Mouse (Mus musculus): Measurements from ENCODE around the gene Clk4. TPM values are rescaled to one million over a fixed set of nuclear protein-coding genes. Genes with fewer than 3 reads are reported as not detected.

Clk4 gene
- polyA plus RNA-seq, 1 experiment from 2014 or later, result 155 TPM

DNA sequence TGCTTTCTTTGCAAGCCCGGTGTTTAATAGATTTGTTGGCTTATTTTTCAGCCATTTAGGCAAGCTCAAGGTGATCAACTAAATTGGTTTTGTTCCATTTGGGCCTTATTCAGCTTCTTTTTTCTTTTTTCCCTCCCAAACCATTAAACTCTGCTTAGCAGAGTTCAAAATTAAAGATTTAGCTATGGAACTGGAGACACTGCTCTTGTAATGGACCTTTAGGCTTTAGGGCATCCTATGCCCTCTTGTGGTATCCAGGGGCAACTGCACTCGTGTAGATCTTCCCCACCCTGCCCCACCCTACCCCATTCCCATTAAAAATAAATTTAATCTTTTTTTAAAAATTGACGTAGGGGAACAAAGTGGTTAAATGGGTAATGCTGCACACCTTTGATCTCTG is 3.8 kb downstream of the Clk4 start:
- no peak overlapping the region for H3K27ac ChIP-seq
- no peak overlapping the region for H3K9ac ChIP-seq
- peaks cover 20% of the 10 kb centered on the region for H3K4me1 ChIP-seq
- H3K4me2 ChIP-seq (replicated peaks), result peak overlapping the region; percentile 74
- H3K4me3 ChIP-seq, result 0 out of 2 replicates have a peak overlapping the region, but pooled peaks have one; percentile 8
- no peaks in the 10 kb centered on the region for H3K9me3 ChIP-seq
- H3K36me3 ChIP-seq, result peaks cover 4% of the 10 kb centered on the region
- ATAC-seq (ENCODE audit: insufficient number of reproducible peaks, insufficient read depth, low FRiP score, low TSS enrichment), result no peak
- H3K27me3 ChIP-seq, result no peaks in the 10 kb centered on the region
- WGBS, result 50% methylated on average over 3 of the region's 3 CpGs

DNA sequence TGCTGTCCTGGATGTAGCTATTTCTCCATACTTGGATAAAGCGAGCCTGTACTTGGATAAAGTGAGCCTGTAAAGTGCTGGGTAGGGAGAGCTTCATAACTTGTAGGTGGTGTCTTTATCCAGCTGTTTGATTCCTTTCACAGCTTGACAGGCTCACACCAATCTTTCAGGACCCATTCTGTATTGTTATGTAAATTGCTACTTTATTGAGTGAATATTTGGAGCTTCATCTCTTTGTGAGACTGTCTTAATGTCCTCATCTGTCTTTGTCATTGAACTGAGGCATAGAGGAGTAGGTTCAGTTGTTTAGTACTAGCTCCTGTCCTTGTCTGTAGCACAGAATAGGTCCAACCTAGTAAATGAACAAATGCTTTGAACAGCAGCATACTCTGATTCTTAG is 12.9 kb downstream of the Clk4 start:
- Histone ChIP-seq H3K4me2 (replicated peaks) (no peak overlapping the region), H3K36me3 (peaks cover 63% of the 10 kb centered on the region), H3K9me3 (no peaks in the 10 kb centered on the region), H3K4me3 (no peak overlapping the region), H3K27ac (no peak overlapping the region), H3K4me1 (no peaks in the 10 kb centered on the region), H3K27me3 (no peaks in the 10 kb centered on the region), H3K9ac (no peak overlapping the region)
- WGBS, result 86% methylated on average over 1 of the region's 1 CpGs
- ATAC-seq (ENCODE audit: insufficient number of reproducible peaks, insufficient read depth, low FRiP score, low TSS enrichment), result no peak

DNA sequence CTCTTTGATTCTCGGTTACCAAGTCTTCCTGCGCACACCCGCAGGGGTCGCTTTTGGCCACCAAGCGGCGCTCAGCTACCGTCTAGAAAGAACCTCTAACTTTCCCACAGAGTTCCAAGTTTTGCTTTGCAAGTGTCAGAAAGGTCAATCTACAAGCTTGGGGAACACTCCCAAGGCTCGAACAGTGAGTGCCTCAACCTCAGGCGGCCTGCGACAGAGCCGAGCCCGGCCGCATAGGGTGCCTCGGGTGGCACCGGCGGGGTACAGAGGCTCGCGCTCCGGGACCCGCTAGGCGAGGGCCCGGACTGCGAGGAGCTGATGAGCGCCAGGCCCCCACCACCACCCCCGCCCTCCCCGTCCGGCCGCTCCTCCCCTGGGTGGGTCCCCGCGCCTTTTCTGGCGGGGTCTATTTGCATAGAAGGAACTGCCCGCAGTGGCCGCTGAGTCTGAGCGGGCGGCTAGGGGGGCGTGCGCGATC is 28.1 kb downstream of the Clk4 start, which contains the start of gene Col23a1:
TSS of gene Col23a1 (plus strand) at position 357 of the 478 bp plus-strand sequence.
- 0 out of 2 replicates have a peak, but pooled peaks cover 9% of the 10 kb centered on the region for H3K4me1 ChIP-seq
- under 1% methylated on average over 37 of the region's 38 CpGs for WGBS
- H3K9ac ChIP-seq, result peak within 1 kb of the TSS; percentile 72
- peak within 1 kb of the TSS; percentile 61 for H3K4me3 ChIP-seq
- peak; percentile 86 for ATAC-seq (ENCODE audit: insufficient number of reproducible peaks, insufficient read depth, low FRiP score, low TSS enrichment)
- H3K27ac ChIP-seq, result peak within 1 kb of the TSS; percentile 83
- H3K27me3 ChIP-seq, result no peaks in the 10 kb centered on the region
- peak within 1 kb of the TSS; percentile 75 for H3K4me2 ChIP-seq (replicated peaks)
- peaks cover 2% of the 10 kb centered on the region; the same call in 1 of the 2 replicates for H3K36me3 ChIP-seq
- no peaks in the 10 kb centered on the region for H3K9me3 ChIP-seq

GRCm38 (mm10) chr11:51290066-51290955 is 28.8 kb downstream of the Clk4 start:
- peak overlapping the region; percentile 72 for H3K9ac ChIP-seq
- H3K27me3 ChIP-seq, result no peaks in the 10 kb centered on the region
- H3K27ac ChIP-seq, result peak overlapping the region; percentile 83
- 0 out of 2 replicates have a peak, but pooled peaks cover 9% of the 10 kb centered on the region for H3K4me1 ChIP-seq
- H3K4me2 ChIP-seq (replicated peaks), result peak overlapping the region; percentile 75
- no peaks in the 10 kb centered on the region; the same call in 1 of the 2 replicates for H3K36me3 ChIP-seq
- H3K9me3 ChIP-seq, result no peaks in the 10 kb centered on the region; the same call in 1 of the 2 replicates
- peak overlapping the region; percentile 61 for H3K4me3 ChIP-seq
- WGBS, result under 1% methylated on average over 60 of the region's 74 CpGs
- peak; percentile 77 for ATAC-seq (ENCODE audit: insufficient number of reproducible peaks, insufficient read depth, low FRiP score, low TSS enrichment)

- Histone ChIP-seq H3K36me3 (no peaks in the 10 kb centered on the region), H3K4me1 (0 out of 2 replicates have a peak, but pooled peaks cover 9% of the 10 kb centered on the region), H3K9me3 (no peaks in the 10 kb centered on the region; the same call in 1 of the 2 replicates), H3K9ac (no peak overlapping the region), H3K4me2 (replicated peaks) (no peak overlapping the region), H3K4me3 (no peak overlapping the region), H3K27me3 (no peaks in the 10 kb centered on the region), H3K27ac (no peak overlapping the region)
- no peak for ATAC-seq (ENCODE audit: insufficient number of reproducible peaks, insufficient read depth, low FRiP score, low TSS enrichment)
- 71% methylated on average over 2 of the region's 2 CpGs for WGBS
Measured at GRCm38 (mm10) chr11:51293956-51294530, 32.5 kb downstream of the Clk4 start.

DNA sequence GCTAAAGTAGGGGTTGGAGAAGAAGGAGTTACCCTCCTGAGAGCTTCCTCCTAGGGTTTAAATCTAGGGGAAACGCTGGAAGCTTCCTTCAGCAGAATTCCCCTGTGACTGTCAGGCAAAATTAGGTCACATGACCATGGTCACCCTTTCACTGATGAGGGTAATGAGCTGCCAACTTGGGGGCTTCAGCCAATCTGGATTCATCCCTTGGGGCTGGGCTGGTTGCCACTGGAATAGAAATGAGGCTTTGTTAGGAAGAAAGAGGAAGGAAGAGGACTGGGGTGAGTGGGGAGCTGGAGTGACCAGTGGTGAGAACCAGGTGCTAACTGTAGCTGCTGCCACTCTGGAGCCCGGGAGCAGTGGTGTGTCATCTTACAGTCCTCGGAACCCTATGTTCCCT is 34.2 kb downstream of the Clk4 start:
- Histone ChIP-seq H3K27ac (no peak overlapping the region), H3K9ac (no peak overlapping the region), H3K27me3 (no peaks in the 10 kb centered on the region), H3K9me3 (no peaks in the 10 kb centered on the region; the same call in 1 of the 2 replicates), H3K4me2 (replicated peaks) (no peak overlapping the region), H3K4me1 (0 out of 2 replicates have a peak, but pooled peaks cover under 1% of the 10 kb centered on the region), H3K36me3 (no peaks in the 10 kb centered on the region), H3K4me3 (no peak overlapping the region)
- WGBS, result 78% methylated on average over 3 of the region's 3 CpGs
- ATAC-seq (ENCODE audit: insufficient number of reproducible peaks, insufficient read depth, low FRiP score, low TSS enrichment), result no peak

DNA sequence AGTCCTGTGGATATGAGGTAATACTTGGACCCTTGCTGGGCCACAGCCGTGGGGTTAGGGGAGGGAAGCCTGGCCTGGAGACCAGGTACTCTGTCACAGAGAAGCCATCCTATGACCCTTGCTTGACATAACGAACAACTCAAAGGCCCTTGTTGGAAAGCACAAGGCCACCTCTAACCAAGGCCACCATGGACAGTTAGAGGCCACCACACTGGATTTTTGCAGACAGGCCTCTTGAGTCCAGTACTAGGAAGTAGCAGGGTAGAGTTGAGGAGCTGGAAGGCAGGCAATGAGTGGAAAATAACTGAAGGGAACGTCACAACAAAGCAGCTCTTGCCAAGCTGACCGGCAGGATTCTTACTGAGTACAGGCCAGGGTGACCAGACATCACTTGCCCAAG is 37.2 kb downstream of the Clk4 start:
- Histone ChIP-seq H3K27me3 (no peaks in the 10 kb centered on the region), H3K27ac (no peak overlapping the region), H3K9ac (no peak overlapping the region), H3K4me3 (no peak overlapping the region), H3K4me2 (replicated peaks) (no peak overlapping the region), H3K36me3 (no peaks in the 10 kb centered on the region), H3K4me1 (0 out of 2 replicates have a peak, but pooled peaks cover 2% of the 10 kb centered on the region), H3K9me3 (no peaks in the 10 kb centered on the region; the same call in 1 of the 2 replicates)
- ATAC-seq (ENCODE audit: insufficient number of reproducible peaks, insufficient read depth, low FRiP score, low TSS enrichment), result no peak
- 91% methylated on average over 4 of the region's 4 CpGs for WGBS

- Histone ChIP-seq H3K4me2 (replicated peaks) (no peak overlapping the region), H3K4me3 (no peak overlapping the region), H3K27ac (no peak overlapping the region), H3K27me3 (no peaks in the 10 kb centered on the region), H3K36me3 (no peaks in the 10 kb centered on the region), H3K4me1 (peaks cover 8% of the 10 kb centered on the region; the same call in 1 of the 2 replicates), H3K9ac (no peak overlapping the region), H3K9me3 (no peaks in the 10 kb centered on the region)
- 82% methylated on average over 5 of the region's 5 CpGs for WGBS
- no peak for ATAC-seq (ENCODE audit: insufficient number of reproducible peaks, insufficient read depth, low FRiP score, low TSS enrichment)
Measured at GRCm38 (mm10) chr11:51302396-51302795, 40.9 kb downstream of the Clk4 start.

DNA sequence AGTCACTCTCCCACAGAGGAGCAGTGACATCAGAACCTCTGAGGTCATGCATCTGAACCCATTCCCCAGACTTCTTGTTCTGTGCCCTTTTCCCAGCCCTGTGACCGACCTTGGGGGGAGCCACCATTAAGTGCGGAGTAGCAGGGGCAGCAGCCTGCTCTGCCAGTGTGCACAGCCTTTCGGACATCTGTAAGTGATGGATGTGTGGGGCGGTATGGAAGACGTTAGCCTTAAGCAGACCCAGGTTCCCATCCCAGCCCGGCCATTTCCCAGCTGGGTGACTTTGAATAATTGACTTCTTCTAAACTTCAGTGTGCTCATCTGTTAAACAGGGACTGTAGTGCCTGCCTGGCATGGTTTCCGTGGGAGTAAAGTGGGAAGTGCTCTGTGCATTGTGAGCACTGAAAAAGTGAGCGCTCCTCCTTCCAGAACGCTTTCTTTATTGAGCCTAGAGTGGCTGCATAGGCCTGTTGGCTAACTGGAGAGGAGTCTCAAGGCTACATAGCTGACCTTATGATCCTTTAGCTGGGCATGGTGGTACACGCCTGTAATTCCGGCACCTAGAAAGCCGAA is 42.5 kb downstream of the Clk4 start:
- no peak overlapping the region for H3K9ac ChIP-seq
- WGBS, result 52% methylated on average over 12 of the region's 12 CpGs
- H3K4me1 ChIP-seq, result peaks cover 11% of the 10 kb centered on the region; the same call in 1 of the 2 replicates
- no peak overlapping the region for H3K27ac ChIP-seq
- H3K27me3 ChIP-seq, result no peaks in the 10 kb centered on the region
- no peak overlapping the region for H3K4me2 ChIP-seq (replicated peaks)
- no peak for ATAC-seq (ENCODE audit: insufficient number of reproducible peaks, insufficient read depth, low FRiP score, low TSS enrichment)
- no peak overlapping the region for H3K4me3 ChIP-seq
- H3K36me3 ChIP-seq, result no peaks in the 10 kb centered on the region
- H3K9me3 ChIP-seq, result no peaks in the 10 kb centered on the region

DNA sequence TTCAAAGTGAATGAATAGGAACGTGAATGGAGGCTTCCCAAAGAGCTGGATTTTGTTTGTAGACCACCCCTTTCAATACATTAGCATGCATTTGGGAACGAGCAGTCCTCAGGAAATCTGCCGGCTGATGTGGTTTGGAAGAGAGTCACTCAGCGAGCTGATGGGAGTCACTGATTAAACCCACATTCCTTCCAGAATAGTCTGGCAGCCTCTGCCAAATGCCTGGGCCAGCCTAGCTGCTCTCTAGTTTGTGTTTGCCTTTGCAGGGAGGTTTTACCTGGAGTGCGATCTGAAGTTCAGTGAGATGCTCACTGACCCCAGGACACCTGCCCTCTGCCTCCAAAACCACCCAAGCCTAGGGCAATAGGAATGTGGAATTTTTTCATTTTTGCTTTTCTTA is 46.8 kb downstream of the Clk4 start:
- no peak overlapping the region for H3K4me2 ChIP-seq (replicated peaks)
- no peak for ATAC-seq (ENCODE audit: insufficient number of reproducible peaks, insufficient read depth, low FRiP score, low TSS enrichment)
- no peaks in the 10 kb centered on the region for H3K9me3 ChIP-seq
- H3K9ac ChIP-seq, result no peak overlapping the region
- WGBS, result 37% methylated on average over 5 of the region's 5 CpGs
- peaks cover 11% of the 10 kb centered on the region; the same call in 1 of the 2 replicates for H3K4me1 ChIP-seq
- no peaks in the 10 kb centered on the region for H3K27me3 ChIP-seq
- no peak overlapping the region for H3K4me3 ChIP-seq
- peak overlapping the region; percentile 46; the same call in 1 of the 2 replicates for H3K27ac ChIP-seq
- H3K36me3 ChIP-seq, result no peaks in the 10 kb centered on the region

- Histone ChIP-seq H3K9ac (no peak overlapping the region), H3K27ac (no peak overlapping the region), H3K9me3 (no peaks in the 10 kb centered on the region), H3K36me3 (no peaks in the 10 kb centered on the region), H3K4me1 (peaks cover 3% of the 10 kb centered on the region; the same call in 1 of the 2 replicates), H3K4me3 (no peak overlapping the region), H3K27me3 (no peaks in the 10 kb centered on the region), H3K4me2 (replicated peaks) (no peak overlapping the region)
- no peak for ATAC-seq (ENCODE audit: insufficient number of reproducible peaks, insufficient read depth, low FRiP score, low TSS enrichment)
- 50% methylated on average over 8 of the region's 8 CpGs for WGBS
Measured at GRCm38 (mm10) chr11:51311846-51312245, 50.3 kb downstream of the Clk4 start.
